Mouse (Mus musculus) erythroblast, embryonic 14.5 days (primary cell): Measurements from ENCODE around the gene Ssr1.

ENCODE experiments used
- GATA1 ChIP-seq: IDR thresholded peaks from 2 replicates; pipeline ENCODE4 v1.6.1; 2012; ENCODE audit warnings: low read length, inconsistent platforms, mixed read lengths
- TAL1 ChIP-seq: IDR thresholded peaks from 3 replicates; pipeline ENCODE4 v1.6.1; 2012; ENCODE audit warnings: low read length, inconsistent platforms, mixed read lengths

GRCm38 (mm10) chr13:37934075-37934474 lies 59.9 kb downstream of the Ssr1 start:
- TF ChIP-seq GATA1 (no peak), TAL1 (no peak)
